Mouse (Mus musculus) midbrain, embryonic 13.5 days (tissue): ENCODE results near the gene Pfdn6. TPM values are rescaled to one million over a fixed set of nuclear protein-coding genes. Genes with fewer than 3 reads are reported as not detected.
A peak's percentile ranks its signal among the peaks of the same experiment; 100 is the strongest.

Experiments
- ATAC-seq: fragments of 200-750 bp; cut with Nextera tagmentation; 2 replicates; pipeline ENCODE4 v1.8.0; 2017; ENCODE audit warnings: mild to moderate bottlenecking, moderate TSS enrichment, moderate library complexity
- H3K27ac ChIP-seq: fragments of 300-500 bp; sonication (generic); 2 replicates; pipeline ENCODE4 v1.5.1; 2015; ENCODE audit warnings: inconsistent platforms, mild to moderate bottlenecking, moderate library complexity
- H3K27me3 ChIP-seq: fragments of 300-500 bp; sonication (generic); 2 replicates; pipeline ENCODE4 v1.6.1; 2015; ENCODE audit warnings: mild to moderate bottlenecking, inconsistent platforms
- H3K36me3 ChIP-seq: fragments of 300-500 bp; sonication (generic); 2 replicates; pipeline ENCODE4 v1.6.1; 2015; ENCODE audit warnings: mild to moderate bottlenecking, inconsistent platforms
- H3K4me1 ChIP-seq: fragments of 300-500 bp; sonication (generic); replicated peaks from 2 replicates; pipeline ENCODE4 v1.6.1; 2015; ENCODE audit warnings: inconsistent platforms
- H3K4me2 ChIP-seq: fragments of 300-500 bp; sonication (generic); replicated peaks from 2 replicates; pipeline ENCODE4 v1.6.1; 2015; ENCODE audit warnings: moderate library complexity, mild to moderate bottlenecking, inconsistent platforms
- H3K4me3 ChIP-seq: fragments of 300-500 bp; sonication (generic); replicated peaks from 2 replicates; pipeline ENCODE4 v1.5.1; 2015; ENCODE audit warnings: mild to moderate bottlenecking, inconsistent platforms
- H3K9ac ChIP-seq: fragments of 300-500 bp; sonication (generic); replicated peaks from 2 replicates; pipeline ENCODE4 v1.6.1; 2015; ENCODE audit warnings: mild to moderate bottlenecking, inconsistent platforms
- H3K9me3 ChIP-seq: fragments of 300-500 bp; sonication (generic); 2 replicates; pipeline ENCODE4 v1.6.1; 2016; ENCODE audit warnings: mild to moderate bottlenecking, inconsistent platforms
- WGBS: fragments of 180-500 bp; shearing (Covaris S2); methylation state at CpG from one replicate; pipeline ENCODE4 v1.1.7; 2015; 5-methylcytosine and 5-hydroxymethylcytosine counted together
- polyA plus RNA-seq: library from polyadenylated mRNA; unstranded; fragments of >200 nt; fragmentation: Nextera tagmentation; extraction: Ambion mirVana; gene quantifications from 2 replicates; pipeline ENCODE4 v1.2.1, GENCODE M21; 2015

Pfdn6 gene
- polyA plus RNA-seq, 1 experiment from 2014 or later = 195 TPM

GRCm38 (mm10) chr17:33916847-33917655 lies 23.1 kb downstream of the Pfdn6 start:
- H3K4me2 ChIP-seq = peak overlapping the region; percentile 64
- peaks cover 13% of the 10 kb centered on the region for H3K27me3 ChIP-seq
- H3K4me3 ChIP-seq = peak overlapping the region; percentile 52
- H3K27ac ChIP-seq = no peak overlapping the region
- ATAC-seq = no peak
- H3K4me1 ChIP-seq = peaks cover 66% of the 10 kb centered on the region
- no peaks in the 10 kb centered on the region for H3K9me3 ChIP-seq
- WGBS = 73% methylated on average over 31 of the region's 31 CpGs
- H3K36me3 ChIP-seq = peaks cover 46% of the 10 kb centered on the region
- H3K9ac ChIP-seq = peak overlapping the region; percentile 64

GRCm38 (mm10) chr17:33916294-33916693 lies 23.8 kb downstream of the Pfdn6 start:
- peak overlapping the region; percentile 82 for H3K27ac ChIP-seq
- peaks cover 72% of the 10 kb centered on the region for H3K4me1 ChIP-seq
- H3K36me3 ChIP-seq = peaks cover 54% of the 10 kb centered on the region
- H3K4me3 ChIP-seq = peak overlapping the region; percentile 52
- no peaks in the 10 kb centered on the region for H3K9me3 ChIP-seq
- peak overlapping the region; percentile 64 for H3K4me2 ChIP-seq
- WGBS = 2% methylated on average over 20 of the region's 20 CpGs
- peaks cover 13% of the 10 kb centered on the region for H3K27me3 ChIP-seq
- ATAC-seq = peak; percentile 14; the same call in 1 of the 2 replicates
- H3K9ac ChIP-seq = peak overlapping the region; percentile 64

- Histone ChIP-seq H3K27me3 (peaks cover 13% of the 10 kb centered on the region), H3K9me3 (no peaks in the 10 kb centered on the region), H3K4me1 (peaks cover 76% of the 10 kb centered on the region), H3K4me3 (peak within 1 kb of the TSS; percentile 52), H3K4me2 (peak within 1 kb of the TSS; percentile 64), H3K27ac (peak within 1 kb of the TSS; percentile 82), H3K36me3 (peaks cover 58% of the 10 kb centered on the region), H3K9ac (peak within 1 kb of the TSS; percentile 64)
- WGBS = under 1% methylated on average over 27 of the region's 34 CpGs
- ATAC-seq = peak; percentile 95
Measured at GRCm38 (mm10) chr17:33915671-33916250, 24.4 kb downstream of the Pfdn6 start, which contains the start of the genes Tapbp and Zbtb22. Gene Tapbp (plus strand): TSS chr17:33915899. Gene Zbtb22 (plus strand): TSS chr17:33915904.

- Histone ChIP-seq H3K27me3 (peaks cover 13% of the 10 kb centered on the region), H3K4me1 (peaks cover 76% of the 10 kb centered on the region), H3K4me2 (peak overlapping the region; percentile 64), H3K27ac (peak overlapping the region; percentile 51; the same call in 1 of the 2 replicates), H3K9ac (no peak overlapping the region), H3K4me3 (peak overlapping the region; percentile 52), H3K36me3 (peaks cover 58% of the 10 kb centered on the region), H3K9me3 (no peaks in the 10 kb centered on the region)
- WGBS = 64% methylated on average over 13 of the region's 13 CpGs
- no peak for ATAC-seq
Measured at GRCm38 (mm10) chr17:33914969-33915391, 25.2 kb downstream of the Pfdn6 start.

- Histone ChIP-seq H3K27ac (no peak overlapping the region), H3K4me1 (peaks cover 68% of the 10 kb centered on the region), H3K36me3 (peaks cover 58% of the 10 kb centered on the region), H3K9me3 (no peaks in the 10 kb centered on the region), H3K4me3 (no peak overlapping the region), H3K9ac (no peak overlapping the region; the same call in 1 of the 2 replicates), H3K27me3 (peaks cover 11% of the 10 kb centered on the region), H3K4me2 (no peak overlapping the region)
- WGBS = 96% methylated on average over 8 of the region's 8 CpGs
- no peak for ATAC-seq
Measured at GRCm38 (mm10) chr17:33913905-33914304, 26.2 kb downstream of the Pfdn6 start.

GRCm38 (mm10) chr17:33913264-33913663 lies 26.9 kb downstream of the Pfdn6 start:
- no peak overlapping the region for H3K27ac ChIP-seq
- H3K4me1 ChIP-seq = peaks cover 63% of the 10 kb centered on the region
- no peak for ATAC-seq
- H3K4me2 ChIP-seq = no peak overlapping the region
- 93% methylated on average over 10 of the region's 10 CpGs for WGBS
- no peak overlapping the region for H3K9ac ChIP-seq
- H3K4me3 ChIP-seq = no peak overlapping the region
- H3K36me3 ChIP-seq = peaks cover 54% of the 10 kb centered on the region
- H3K9me3 ChIP-seq = no peaks in the 10 kb centered on the region
- H3K27me3 ChIP-seq = peaks cover 5% of the 10 kb centered on the region

- Histone ChIP-seq H3K4me2 (no peak overlapping the region), H3K4me3 (no peak overlapping the region), H3K9ac (peak overlapping the region; percentile 14; the same call in 1 of the 2 replicates), H3K27ac (no peak overlapping the region), H3K27me3 (no peaks in the 10 kb centered on the region), H3K4me1 (peaks cover 57% of the 10 kb centered on the region), H3K36me3 (peaks cover 42% of the 10 kb centered on the region), H3K9me3 (no peaks in the 10 kb centered on the region)
- ATAC-seq = no peak
- WGBS = 92% methylated on average over 28 of the region's 28 CpGs
Measured at GRCm38 (mm10) chr17:33911813-33912414, 28.2 kb downstream of the Pfdn6 start.

GRCm38 (mm10) chr17:33911052-33911812 lies 28.9 kb downstream of the Pfdn6 start:
- 93% methylated on average over 31 of the region's 31 CpGs for WGBS
- Histone ChIP-seq H3K36me3 (peaks cover 42% of the 10 kb centered on the region), H3K27ac (no peak overlapping the region), H3K27me3 (no peaks in the 10 kb centered on the region), H3K4me2 (peak overlapping the region; percentile 83; the same call in 1 of the 2 replicates), H3K9ac (peak overlapping the region; percentile 14; the same call in 1 of the 2 replicates), H3K4me1 (peaks cover 51% of the 10 kb centered on the region), H3K9me3 (no peaks in the 10 kb centered on the region), H3K4me3 (0 out of 2 replicates have a peak overlapping the region, but pooled peaks have one; percentile 3)
- ATAC-seq = no peak

GRCm38 (mm10) chr17:33910346-33911051 lies 29.6 kb downstream of the Pfdn6 start:
- Histone ChIP-seq H3K4me3 (peak overlapping the region; percentile 89), H3K9me3 (no peaks in the 10 kb centered on the region), H3K9ac (peak overlapping the region; percentile 93), H3K4me1 (peaks cover 50% of the 10 kb centered on the region), H3K27ac (peak overlapping the region; percentile 85; the same call in 1 of the 2 replicates), H3K4me2 (peak overlapping the region; percentile 83), H3K27me3 (no peaks in the 10 kb centered on the region), H3K36me3 (peaks cover 42% of the 10 kb centered on the region)
- WGBS = 57% methylated on average over 11 of the region's 11 CpGs
- ATAC-seq = no peak

GRCm38 (mm10) chr17:33909869-33910250 lies 30.3 kb downstream of the Pfdn6 start:
- 0% methylated on average over 14 of the region's 14 CpGs for WGBS
- peaks cover 38% of the 10 kb centered on the region for H3K36me3 ChIP-seq
- peaks cover 44% of the 10 kb centered on the region for H3K4me1 ChIP-seq
- H3K9me3 ChIP-seq = no peaks in the 10 kb centered on the region
- peak overlapping the region; percentile 83 for H3K4me2 ChIP-seq
- peak overlapping the region; percentile 89 for H3K4me3 ChIP-seq
- H3K9ac ChIP-seq = peak overlapping the region; percentile 93
- H3K27ac ChIP-seq = peak overlapping the region; percentile 85
- no peaks in the 10 kb centered on the region for H3K27me3 ChIP-seq
- no peak; the same call in 1 of the 2 replicates for ATAC-seq
